Mouse (Mus musculus): ENCODE measurements around the gene Acvr2b. TPM values are rescaled to one million over a fixed set of nuclear protein-coding genes. Genes with fewer than 3 reads are reported as not detected.

The Acvr2b gene
- total RNA-seq (2023) = 1 to 10 TPM; 5.4 to 7.9 TPM

DNA sequence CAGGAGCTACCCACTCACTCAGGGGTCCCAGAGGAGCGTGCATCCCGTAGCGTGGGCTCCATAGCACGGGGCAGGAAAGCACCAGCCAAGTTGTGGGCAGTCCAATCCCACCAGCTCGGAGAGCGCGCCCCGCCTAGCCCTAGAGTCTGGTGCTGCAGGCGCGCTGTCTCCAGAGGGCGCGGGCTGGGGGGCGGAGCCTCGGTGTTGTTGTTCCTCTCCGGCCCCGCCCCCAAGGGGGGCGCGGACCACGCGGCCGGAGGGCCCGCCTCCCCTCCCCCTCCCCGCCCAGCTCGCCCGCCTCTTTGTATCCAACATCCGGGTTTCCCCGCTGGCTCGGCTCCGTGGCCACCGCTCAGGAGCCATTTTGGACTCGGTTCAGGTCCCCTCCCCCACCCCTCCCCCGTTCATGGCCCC lies at the start of gene Acvr2b:
Acvr2b (plus strand) TSS at position 318 of the 414 bp plus-strand sequence.

DNA sequence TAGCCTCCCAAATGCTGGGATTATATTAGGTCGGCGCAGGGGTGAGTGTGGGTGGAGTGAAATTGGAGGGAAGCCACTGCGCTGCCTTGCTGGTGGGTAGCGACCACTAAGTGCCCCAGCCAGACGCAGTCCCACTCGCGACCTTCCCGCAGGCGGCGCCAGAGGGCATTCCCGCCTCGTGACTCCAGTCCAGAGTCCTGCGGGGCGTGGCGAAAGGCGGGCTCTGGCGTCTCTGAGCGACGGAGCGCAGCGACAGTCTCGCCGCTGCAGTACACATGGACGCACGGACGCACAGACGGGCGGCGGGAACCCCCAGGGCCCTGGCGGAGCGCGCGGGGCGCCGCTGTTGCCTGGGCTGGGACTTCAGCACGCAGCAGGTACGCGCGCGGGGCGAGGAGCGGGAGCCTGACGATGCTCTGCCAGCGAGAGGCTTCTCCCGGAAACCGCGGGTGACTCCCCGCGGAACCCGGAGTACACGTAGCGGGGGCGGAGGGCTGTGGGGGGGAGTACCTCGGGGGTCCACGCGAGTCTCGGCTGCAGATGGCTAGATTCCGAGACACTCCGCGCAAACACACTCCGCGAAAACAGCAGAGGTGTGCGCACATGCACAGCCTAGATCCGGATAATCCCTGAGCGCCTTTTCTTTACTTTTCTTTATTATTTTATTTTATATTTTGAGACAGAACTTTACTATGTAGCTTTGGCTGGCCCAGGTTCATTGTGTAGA lies 44.4 kb upstream of the Acvr2b start, which contains the start of gene Xylb:
Xylb (plus strand) TSS at position 51 of the 727 bp plus-strand sequence.

DNA sequence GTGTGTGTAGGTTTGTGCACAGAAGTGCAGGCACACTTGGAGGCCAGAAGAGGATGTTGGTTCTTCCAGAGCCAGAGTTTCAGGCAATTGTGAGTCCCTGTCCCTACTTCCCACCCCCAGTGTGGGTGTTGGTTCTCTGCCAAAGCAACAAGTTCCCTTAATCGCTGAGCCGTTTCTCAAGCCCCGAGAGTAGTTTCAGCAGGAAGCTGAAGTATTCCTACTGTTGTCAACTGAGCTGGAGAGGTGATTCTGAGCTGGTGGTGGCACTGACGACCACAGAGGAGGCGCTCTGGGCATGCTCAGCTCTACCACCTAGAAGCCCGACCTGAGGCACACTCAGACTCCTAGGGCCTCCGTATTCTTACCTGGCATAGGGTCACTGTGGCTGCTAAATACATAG lies 36.6 kb upstream of the Acvr2b start, which contains the start of gene Slc22a14:
Slc22a14 (minus strand) TSS at position 270 of the 400 bp plus-strand sequence.

DNA sequence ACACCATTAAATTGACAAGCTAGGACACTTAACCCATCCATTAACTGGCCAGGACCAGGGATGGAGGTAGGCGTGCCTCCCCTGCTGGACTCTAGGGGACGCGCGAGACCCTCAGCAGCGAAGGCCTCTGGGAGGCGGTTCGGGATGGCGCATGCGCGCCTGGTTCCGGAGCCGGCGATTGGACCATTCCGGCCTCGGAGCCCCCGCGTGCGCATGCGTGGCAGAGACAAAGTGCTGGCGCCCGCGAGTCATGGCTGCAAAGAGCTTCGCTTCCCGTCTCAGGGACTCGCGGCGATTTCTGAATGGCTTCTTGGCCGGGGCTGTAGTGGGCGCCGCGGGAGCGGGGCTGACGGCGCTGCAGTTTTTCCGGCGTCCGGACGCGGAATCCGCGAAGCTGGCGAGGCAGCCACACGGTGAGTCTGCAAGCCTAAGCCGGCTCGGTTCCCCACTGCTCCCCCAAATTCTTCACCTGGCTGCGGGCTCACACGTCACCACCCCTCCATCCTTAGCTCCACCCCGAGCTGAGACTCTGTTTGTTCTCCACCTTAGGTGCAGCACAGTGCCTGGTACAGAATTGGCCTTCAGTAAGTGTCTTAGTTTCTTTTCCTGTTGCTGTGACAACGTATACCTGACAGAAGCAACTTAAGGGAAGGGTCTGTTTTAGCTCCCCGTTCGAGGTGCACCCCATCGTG lies 43.0 kb downstream of the Acvr2b start, which contains the start of gene Exog:
Exog (plus strand) TSS at position 206 of the 692 bp plus-strand sequence.

Other genes with a start within 250 kb of the Acvr2b start
- 1 to 10 TPM; 1.1 to 1.3 TPM for gene Acaa1b, start 245.0 kb upstream of the Acvr2b start, total RNA-seq (2023)
- gene Gm47289, start 243.0 kb upstream of the Acvr2b start, total RNA-seq (2023) = not detected
- gene Slc22a13, start 193.0 kb upstream of the Acvr2b start, total RNA-seq (2023) = under 1 TPM in 1 of 2 experiments, not detected in 1; 0.24 TPM
- 10 to 100 TPM; 37.3 to 40.8 TPM for gene Oxsr1, start 79.7 kb upstream of the Acvr2b start, total RNA-seq (2023)
- gene Acaa1a, start 62.4 kb upstream of the Acvr2b start, total RNA-seq (2023) = 10 to 100 TPM; 71.9 to 80.1 TPM
- gene Myd88, start 60.7 kb upstream of the Acvr2b start, total RNA-seq (2023) = 100 to 1,000 TPM; 107 to 123 TPM
- gene Xylb, start 44.7 kb upstream of the Acvr2b start, total RNA-seq (2023) = 1 to 10 TPM; 2.8 to 3.0 TPM
- gene Slc22a14, start 36.6 kb upstream of the Acvr2b start, total RNA-seq (2023) = not detected
- 1 to 10 TPM; 3.1 to 4.1 TPM for gene Exog, start 42.8 kb downstream of the Acvr2b start, total RNA-seq (2023)
- gene Scn5a, start 176.9 kb downstream of the Acvr2b start, total RNA-seq (2023) = not detected

Measured in monocyte, adult 59 days (primary cell).